Mouse (Mus musculus): ENCODE data around the gene Iqcc.

DNA sequence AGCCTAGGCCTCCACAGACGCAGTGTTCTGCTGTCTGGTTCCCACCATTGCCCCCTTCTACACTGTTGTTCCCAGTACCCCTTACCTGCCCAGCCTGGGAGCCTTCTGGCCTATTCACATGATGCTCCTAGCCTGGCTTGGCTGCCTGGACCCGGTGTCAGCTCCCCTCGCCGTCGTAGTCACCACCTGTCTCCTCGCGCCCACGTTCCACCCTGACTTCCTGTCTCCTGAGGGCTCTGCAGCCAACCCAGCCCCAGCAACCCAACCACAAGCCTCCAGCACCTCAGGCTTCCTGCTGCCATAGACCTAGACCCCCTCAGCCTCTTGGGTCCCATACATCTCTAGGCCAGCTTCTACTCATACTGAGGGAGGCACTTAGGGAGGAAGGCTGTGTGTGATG lies 45.5 kb downstream of the Iqcc start, which contains the start of gene Lck:
- TF ChIP-seq POLR2A (IDR thresholded peaks at IDR 0.05; ENCODE audit: insufficient read length, low read depth) (no peak), MYOD1 (IDR thresholded peaks at IDR 0.05; ENCODE audit: control insufficient read depth in 1 of 3, insufficient read length in 2 of 3, low read depth in 2 of 3) (no peak), E2F4 (IDR thresholded peaks at IDR 0.05; ENCODE audit: insufficient read depth) (no peak)
